Mouse (Mus musculus) heart, postnatal 36 days (tissue): Measurements from ENCODE around the gene Soga1. TPM values are rescaled to one million over a fixed set of nuclear protein-coding genes. Genes with fewer than 3 reads are reported as not detected.
A peak's percentile ranks its signal among the peaks of the same experiment; 100 is the strongest.

Experiments used
- DNase-seq, 2 experiments: peaks; one replicate each; pipeline ENCODE4 v3.0.0; 2021 to 2022
- intact Hi-C: fragments of 180-260 bp; cut with DNase I; formaldehyde crosslinking; loops from one replicate; pipeline ENCODE4 v1.15.1; 2025
- total RNA-seq, 2 experiments: library from RNA; stranded (reverse); gene quantifications; 2 replicates each; pipeline ENCODE4 v1.2.3; 2021

Gene Soga1
- total RNA-seq, 2 experiments from 2014 or later, result 11.5 to 13.4 TPM

GRCm38 (mm10) chr2:157002321-157002720 lies 76.7 kb downstream of the Soga1 start:
- DNase-seq, result no peak
- intact Hi-C loops, result no loop called here

GRCm38 (mm10) chr2:156998263-156998662 lies 80.8 kb downstream of the Soga1 start:
- intact Hi-C loops, result no loop called here
- no peak for DNase-seq

- intact Hi-C loops, result loop anchor here (1.0 to 2.0 kb wide), 2 partner anchors 91 to 124 kb away; no protein-coding TSS in a partner anchor
- DNase-seq, result no peak
Observed at GRCm38 (mm10) chr2:156996576-156996975, 82.5 kb downstream of the Soga1 start.

- peak; percentile 95 for DNase-seq
- intact Hi-C loops, result no loop called here
Observed at GRCm38 (mm10) chr2:156991470-156992319, 87.4 kb downstream of the Soga1 start, which contains the start of gene Ndrg3. Gene Ndrg3, minus strand, starts transcription at chr2:156992056.

GRCm38 (mm10) chr2:156990727-156991431 lies 88.2 kb downstream of the Soga1 start:
- DNase-seq, result no peak
- intact Hi-C loops, result no loop called here

- no peak for DNase-seq
- intact Hi-C loops, result no loop called here
Observed at GRCm38 (mm10) chr2:156987316-156987715, 91.7 kb downstream of the Soga1 start.

GRCm38 (mm10) chr2:156982864-156983263 lies 96.2 kb downstream of the Soga1 start:
- peak in 1 of 2 experiments; percentile 43 for DNase-seq
- intact Hi-C loops, result no loop called here

- intact Hi-C loops, result no loop called here
- no peak for DNase-seq
Observed at GRCm38 (mm10) chr2:156981291-156981690, 97.8 kb downstream of the Soga1 start.

GRCm38 (mm10) chr2:156980059-156980458 lies 99.0 kb downstream of the Soga1 start:
- DNase-seq, result no peak
- intact Hi-C loops, result no loop called here

GRCm38 (mm10) chr2:156976711-156977110 lies 102.3 kb downstream of the Soga1 start:
- no peak for DNase-seq
- intact Hi-C loops, result no loop called here

- intact Hi-C loops, result no loop called here
Observed at GRCm38 (mm10) chr2:156974967-156975366, 104.1 kb downstream of the Soga1 start.

GRCm38 (mm10) chr2:156973316-156974100 lies 105.5 kb downstream of the Soga1 start:
- no peak for DNase-seq
- intact Hi-C loops, result no loop called here

More at GRCm38 (mm10) chr2:156974967-156975366, 104.1 kb downstream of the Soga1 start:
- no peak for DNase-seq

- no peak for DNase-seq
- intact Hi-C loops, result no loop called here
Observed at GRCm38 (mm10) chr2:156970253-156970652, 108.8 kb downstream of the Soga1 start.

GRCm38 (mm10) chr2:156968501-156968900 lies 110.6 kb downstream of the Soga1 start:
- intact Hi-C loops, result no loop called here
- DNase-seq, result no peak

GRCm38 (mm10) chr2:156967388-156967787 lies 111.7 kb downstream of the Soga1 start:
- intact Hi-C loops, result no loop called here
- DNase-seq, result no peak

Other genes with a start within 250 kb of the Soga1 start
- under 1 TPM; 0.51 to 0.72 TPM for gene Tgif2, start 239.2 kb downstream of the Soga1 start, total RNA-seq
- 1 to 10 TPM in 1 of 2 experiments, under 1 TPM in 1; 0.65 to 1.1 TPM for gene 4930518I15Rik, start 221.3 kb downstream of the Soga1 start, total RNA-seq
- gene Rab5if, start 216.1 kb downstream of the Soga1 start, total RNA-seq, result 100 to 1,000 TPM; 114 to 123 TPM
- gene Sla2, start 192.1 kb downstream of the Soga1 start, total RNA-seq, result not detected
- 10 to 100 TPM; 20.0 to 24.9 TPM for gene Ndrg3, start 87.2 kb downstream of the Soga1 start, total RNA-seq
- gene Dsn1, start 72.1 kb downstream of the Soga1 start, total RNA-seq, result 1 to 10 TPM; 1.6 to 2.2 TPM
- gene Tldc2, start 7.8 kb upstream of the Soga1 start, total RNA-seq, result not detected
- 10 to 100 TPM; 21.9 to 29.5 TPM for gene Samhd1, start 56.0 kb upstream of the Soga1 start, total RNA-seq
- gene Rbl1, start 125.3 kb upstream of the Soga1 start, total RNA-seq, result 1 to 10 TPM; 1.4 to 2.6 TPM
- 100 to 1,000 TPM in 1 of 2 experiments, 10 to 100 TPM in 1; 92.5 to 101 TPM for gene Rpn2, start 199.8 kb upstream of the Soga1 start, total RNA-seq
- gene Mroh8, start 200.3 kb upstream of the Soga1 start, total RNA-seq, result under 1 TPM in 1 of 2 experiments, not detected in 1; 0.43 TPM